Mouse (Mus musculus) stomach, embryonic 14.5 days (tissue): ENCODE measurements around the gene Ccdc137. TPM values are rescaled to one million over a fixed set of nuclear protein-coding genes. Genes with fewer than 3 reads are reported as not detected.
A peak's percentile ranks its signal among the peaks of the same experiment; 100 is the strongest.

Experiments
- ATAC-seq: fragments of 200-750 bp; cut with Nextera tagmentation; 2 replicates; pipeline ENCODE4 v1.8.0; 2017; ENCODE audit warnings: low read depth, moderate TSS enrichment; ENCODE audit not compliant: insufficient number of reproducible peaks, insufficient read depth, low FRiP score
- H3K27ac ChIP-seq: fragments of 300-500 bp; sonication (generic); 2 replicates; pipeline ENCODE4 v1.5.1; 2014; ENCODE audit warnings: mild to moderate bottlenecking, low read length, moderate library complexity, mixed read lengths
- H3K27me3 ChIP-seq: fragments of 300-500 bp; sonication (generic); 2 replicates; pipeline ENCODE4 v1.6.1; 2014; ENCODE audit warnings: low read length, control low read depth, mixed read lengths; ENCODE audit not compliant: control insufficient read depth, insufficient read depth
- H3K36me3 ChIP-seq: fragments of 300-500 bp; sonication (generic); 2 replicates; pipeline ENCODE4 v1.6.1; 2014; ENCODE audit warnings: mild to moderate bottlenecking, control low read depth, low read length, moderate library complexity, mixed read lengths; ENCODE audit not compliant: control insufficient read depth, insufficient read depth
- H3K4me1 ChIP-seq: fragments of 300-500 bp; sonication (generic); 2 replicates; pipeline ENCODE4 v1.6.1; 2014; ENCODE audit warnings: low read length, control low read depth, mixed read lengths; ENCODE audit not compliant: control insufficient read depth, insufficient read depth
- H3K4me2 ChIP-seq: fragments of 300-500 bp; sonication (generic); replicated peaks from 2 replicates; pipeline ENCODE4 v1.6.1; 2014; ENCODE audit warnings: low read depth, low read length, control low read depth
- H3K4me3 ChIP-seq: fragments of 300-500 bp; sonication (generic); 2 replicates; pipeline ENCODE4 v1.5.1; 2014; ENCODE audit warnings: low read depth, low read length, control low read depth
- H3K9ac ChIP-seq: fragments of 300-500 bp; sonication (generic); replicated peaks from 2 replicates; pipeline ENCODE4 v1.6.1; 2014; ENCODE audit warnings: low read depth, mild to moderate bottlenecking, control low read depth, low read length, moderate library complexity, mixed read lengths
- H3K9me3 ChIP-seq: fragments of 300-500 bp; sonication (generic); 2 replicates; pipeline ENCODE4 v1.6.1; 2016; ENCODE audit warnings: low read depth, low read length, control low read depth; ENCODE audit not compliant: control insufficient read depth
- WGBS: fragments of 180-500 bp; shearing (Covaris S2); extraction: QIAGEN DNeasy Blood & Tissue Kit; methylation state at CpG from one replicate; pipeline ENCODE4 v1.1.7; 2014; 5-methylcytosine and 5-hydroxymethylcytosine counted together
- polyA plus RNA-seq: library from polyadenylated mRNA; unstranded; fragments of >200 nt; fragmentation: Nextera tagmentation; extraction: Ambion mirVana; gene quantifications from 2 replicates; pipeline ENCODE4 v1.2.1, GENCODE M21; 2014

Gene Ccdc137
- polyA plus RNA-seq, 1 experiment from 2014 or later = 30.9 TPM

DNA sequence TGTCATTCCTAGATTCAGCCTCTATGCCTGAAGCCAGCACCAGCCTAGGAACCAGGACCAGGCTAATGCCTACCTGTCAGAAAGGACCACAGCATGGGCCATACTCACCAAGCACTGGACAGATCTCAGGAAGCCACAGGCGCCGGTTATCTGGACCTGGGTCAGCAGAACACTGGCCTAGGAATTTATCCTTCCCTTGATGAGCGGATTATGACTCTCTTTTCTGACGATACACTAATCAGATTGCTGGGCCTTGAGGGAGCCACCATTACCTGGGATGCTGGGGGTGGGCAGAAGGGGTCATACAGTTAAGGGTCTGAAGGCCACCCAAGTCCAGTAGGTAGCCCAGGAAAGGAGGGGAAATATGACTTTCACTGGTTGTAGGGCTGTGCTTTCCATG lies 4.6 kb upstream of the Ccdc137 start, which contains the start of gene Pde6g:
Gene Pde6g, minus strand, starts transcription at position 195 of the 400 bp plus-strand sequence.
- Histone ChIP-seq H3K27ac (no peak within 1 kb of the TSS), H3K27me3 (no peaks in the 10 kb centered on the region), H3K36me3 (no peaks in the 10 kb centered on the region), H3K4me3 (no peak within 1 kb of the TSS), H3K9ac (no peak within 1 kb of the TSS), H3K4me2 (no peak within 1 kb of the TSS), H3K4me1 (peaks cover 5% of the 10 kb centered on the region; the same call in 1 of the 2 replicates), H3K9me3 (no peaks in the 10 kb centered on the region)
- 86% methylated on average over 4 of the region's 4 CpGs for WGBS
- no peak for ATAC-seq

DNA sequence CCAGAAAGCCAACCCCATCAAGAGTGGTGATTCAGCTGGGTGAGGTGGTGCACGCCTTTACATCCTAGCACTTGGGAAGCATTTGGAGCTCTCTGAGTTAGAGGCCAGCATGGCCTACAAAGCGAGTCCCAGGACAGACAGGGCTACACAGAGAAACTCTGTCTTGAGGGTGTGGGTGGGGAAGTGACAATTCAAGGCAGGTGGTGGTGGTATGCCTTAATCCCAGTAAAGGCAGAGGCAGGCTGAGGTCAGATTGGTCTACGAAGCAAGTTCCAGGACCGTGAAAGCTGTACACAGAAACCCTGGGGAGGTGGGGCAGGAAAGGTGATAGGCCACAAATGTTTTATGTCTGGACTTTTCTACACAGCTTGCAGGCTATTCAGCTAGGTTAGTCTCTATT lies 3.0 kb upstream of the Ccdc137 start:
- H3K4me3 ChIP-seq = no peak overlapping the region
- 93% methylated on average over 4 of the region's 4 CpGs for WGBS
- ATAC-seq = no peak

DNA sequence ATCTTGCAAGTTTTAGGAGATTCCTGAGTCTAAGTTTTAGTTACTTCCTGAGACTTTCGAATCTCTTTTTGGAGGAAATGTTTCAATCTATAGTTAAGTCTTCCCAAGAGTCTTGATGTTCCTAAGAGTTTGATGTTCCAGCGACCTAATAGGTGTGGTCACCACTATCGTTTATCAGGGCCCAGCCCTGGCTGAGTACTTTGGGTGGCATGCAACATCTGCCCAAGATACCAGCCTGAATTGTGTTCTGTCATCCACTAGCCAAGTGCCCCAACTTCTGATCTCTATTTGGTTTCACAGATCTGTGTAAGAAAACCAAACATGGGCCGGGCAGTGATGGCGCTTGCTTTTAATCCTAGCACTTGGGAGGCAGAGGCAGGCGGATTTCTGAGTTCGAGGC lies 2.5 kb upstream of the Ccdc137 start:
- WGBS = 90% methylated on average over 7 of the region's 7 CpGs
- no peaks in the 10 kb centered on the region for H3K27me3 ChIP-seq
- peaks cover 16% of the 10 kb centered on the region for H3K4me1 ChIP-seq
- H3K4me3 ChIP-seq = no peak overlapping the region
- no peak overlapping the region for H3K27ac ChIP-seq
- no peak overlapping the region for H3K4me2 ChIP-seq
- H3K9me3 ChIP-seq = no peaks in the 10 kb centered on the region
- H3K36me3 ChIP-seq = peaks cover 3% of the 10 kb centered on the region; the same call in 1 of the 2 replicates
- ATAC-seq = no peak
- no peak overlapping the region for H3K9ac ChIP-seq

More for the DNA sequence above, 3.0 kb upstream of the Ccdc137 start:
- Histone ChIP-seq H3K27ac (no peak overlapping the region), H3K4me2 (no peak overlapping the region), H3K9ac (no peak overlapping the region), H3K27me3 (no peaks in the 10 kb centered on the region), H3K36me3 (peaks cover 1% of the 10 kb centered on the region; the same call in 1 of the 2 replicates), H3K9me3 (no peaks in the 10 kb centered on the region), H3K4me1 (peaks cover 16% of the 10 kb centered on the region)

DNA sequence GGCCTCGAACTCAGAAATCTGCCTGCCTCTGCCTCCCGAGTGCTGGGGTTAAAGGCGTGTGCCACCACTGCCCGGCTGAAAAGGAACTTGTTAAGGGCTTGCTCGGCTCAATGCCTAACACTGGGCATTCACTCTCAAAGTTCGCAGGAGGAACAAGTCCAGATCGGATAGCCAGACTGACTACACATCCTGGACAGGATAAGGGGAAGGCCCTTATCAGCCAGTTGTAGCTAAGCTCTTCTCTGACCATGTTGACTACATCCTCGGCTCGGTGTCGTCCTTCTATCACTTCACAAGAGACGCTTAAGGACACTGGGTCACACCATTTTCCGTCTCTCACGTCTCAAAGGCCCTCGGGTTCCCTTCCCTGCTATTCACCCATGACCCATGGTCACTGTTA lies 545 bp upstream of the Ccdc137 start:
- ATAC-seq = no peak
- 34% methylated on average over 14 of the region's 14 CpGs for WGBS
- peak overlapping the region; percentile 49; the same call in 1 of the 2 replicates for H3K27ac ChIP-seq
- peaks cover 16% of the 10 kb centered on the region for H3K4me1 ChIP-seq
- H3K4me2 ChIP-seq = peak overlapping the region; percentile 94
- no peaks in the 10 kb centered on the region for H3K9me3 ChIP-seq
- H3K36me3 ChIP-seq = peaks cover 16% of the 10 kb centered on the region
- H3K9ac ChIP-seq = peak overlapping the region; percentile 75
- peak overlapping the region; percentile 58 for H3K4me3 ChIP-seq
- H3K27me3 ChIP-seq = no peaks in the 10 kb centered on the region

DNA sequence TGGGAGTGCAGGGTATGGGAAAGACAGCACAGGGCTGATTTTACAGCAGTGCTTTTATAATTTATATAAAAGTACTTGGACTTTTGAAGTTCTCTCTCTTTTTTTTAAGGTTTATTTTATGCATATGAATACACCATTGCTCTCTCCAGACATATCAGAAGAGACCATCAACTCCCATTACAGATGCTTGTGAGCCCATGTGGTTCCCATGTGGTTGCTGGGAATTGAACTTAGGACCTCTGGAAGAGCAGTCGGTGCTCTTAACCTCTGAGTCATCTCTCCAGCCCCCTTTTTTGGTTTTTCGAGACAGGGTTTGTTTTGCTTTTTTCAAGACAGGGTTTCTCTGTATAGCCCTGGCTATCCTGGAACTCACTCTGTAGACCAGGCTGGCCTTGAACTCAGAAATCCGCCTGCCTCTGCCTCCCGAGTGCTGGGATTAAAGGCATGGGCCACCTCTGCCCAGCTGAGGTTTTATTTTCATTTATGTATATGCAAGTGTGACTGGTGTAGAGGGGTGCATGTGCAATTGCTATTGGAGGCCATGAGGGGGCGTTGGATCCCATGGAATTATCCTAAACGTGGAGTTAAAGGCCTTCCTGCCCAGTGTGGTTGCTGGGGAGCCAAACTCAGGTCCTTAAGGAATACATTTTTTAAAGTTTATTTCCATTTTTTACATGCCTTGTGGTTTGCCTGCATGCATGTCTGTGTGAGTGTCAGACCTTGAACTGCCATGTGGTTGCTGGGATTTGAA lies 1.1 kb downstream of the Ccdc137 start:
- WGBS = 64% methylated on average over 6 of the region's 6 CpGs
- no peak overlapping the region for H3K27ac ChIP-seq
- H3K9me3 ChIP-seq = no peaks in the 10 kb centered on the region
- H3K4me1 ChIP-seq = peaks cover 16% of the 10 kb centered on the region
- ATAC-seq = no peak
- H3K4me2 ChIP-seq = peak overlapping the region; percentile 94
- H3K9ac ChIP-seq = peak overlapping the region; percentile 75
- peak overlapping the region; percentile 58 for H3K4me3 ChIP-seq
- H3K36me3 ChIP-seq = peaks cover 23% of the 10 kb centered on the region
- H3K27me3 ChIP-seq = no peaks in the 10 kb centered on the region

DNA sequence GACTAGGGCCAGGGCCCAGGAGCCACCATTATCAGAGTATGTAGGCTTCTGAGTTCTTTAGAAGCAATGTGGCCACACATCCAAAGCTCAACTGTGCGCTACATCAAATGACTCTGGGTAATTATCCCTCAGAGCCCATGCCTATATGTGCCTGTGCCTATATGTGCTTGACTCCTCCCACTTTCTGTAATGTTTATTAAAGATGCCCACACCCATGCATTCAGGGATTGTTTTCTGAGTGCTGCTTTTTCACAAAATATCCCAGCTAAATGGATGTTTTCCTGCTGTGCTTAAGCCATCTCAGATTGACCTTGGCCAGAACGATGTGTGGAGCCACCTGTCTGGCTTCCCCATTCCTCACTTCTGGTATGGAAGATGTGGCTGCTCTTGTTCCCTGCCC lies 5.6 kb downstream of the Ccdc137 start:
- Histone ChIP-seq H3K4me3 (no peak overlapping the region), H3K9me3 (no peaks in the 10 kb centered on the region), H3K4me1 (peaks cover 23% of the 10 kb centered on the region), H3K4me2 (no peak overlapping the region), H3K36me3 (peaks cover 29% of the 10 kb centered on the region), H3K9ac (no peak overlapping the region), H3K27me3 (no peaks in the 10 kb centered on the region), H3K27ac (no peak overlapping the region)
- WGBS = 91% methylated on average over 2 of the region's 2 CpGs
- ATAC-seq = no peak

DNA sequence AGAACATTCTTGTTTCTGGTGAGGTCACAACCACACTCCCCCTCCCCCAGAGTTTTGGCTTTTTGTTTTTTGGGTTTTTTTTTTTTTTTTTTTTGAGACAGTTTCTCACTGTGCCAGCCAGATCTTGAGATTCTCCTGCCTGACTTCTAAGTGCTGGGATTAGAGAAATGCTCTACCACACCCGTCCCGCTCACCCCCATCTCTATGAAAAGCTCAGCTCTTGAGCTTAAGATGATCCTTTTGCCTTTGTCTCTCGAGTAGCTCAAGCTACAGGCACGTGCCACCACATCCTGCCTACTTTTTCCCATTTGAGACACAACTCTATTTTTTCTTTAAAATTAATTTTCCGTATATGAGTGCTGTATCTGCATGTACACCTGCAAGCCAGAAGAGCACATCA lies 6.5 kb downstream of the Ccdc137 start:
- Histone ChIP-seq H3K27ac (no peak overlapping the region), H3K27me3 (no peaks in the 10 kb centered on the region), H3K4me2 (no peak overlapping the region), H3K4me3 (no peak overlapping the region), H3K36me3 (peaks cover 32% of the 10 kb centered on the region), H3K9me3 (no peaks in the 10 kb centered on the region), H3K4me1 (peaks cover 17% of the 10 kb centered on the region; the same call in 1 of the 2 replicates), H3K9ac (no peak overlapping the region)
- 86% methylated on average over 5 of the region's 5 CpGs for WGBS
- no peak for ATAC-seq

DNA sequence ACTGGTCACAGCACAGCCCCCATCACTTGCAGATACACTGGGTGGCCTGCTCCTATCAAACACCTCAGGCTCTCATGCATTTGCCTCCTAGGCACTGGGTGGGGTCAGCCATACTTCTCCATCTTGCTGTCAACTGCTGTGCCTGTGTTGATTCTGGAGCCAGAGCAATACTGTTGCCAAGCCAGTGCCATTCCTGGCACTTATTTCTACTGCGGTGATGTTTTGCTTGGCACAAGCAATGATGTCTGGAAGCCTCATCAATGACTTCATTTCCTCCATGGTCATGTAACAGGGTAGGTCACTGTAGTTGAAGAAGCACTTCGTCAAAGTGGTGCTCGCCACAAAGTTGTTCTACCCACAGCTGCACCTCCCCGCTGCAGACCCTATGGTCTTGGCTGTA lies 7.6 kb downstream of the Ccdc137 start:
- Histone ChIP-seq H3K27ac (no peak overlapping the region), H3K4me3 (no peak overlapping the region), H3K4me1 (peaks cover 16% of the 10 kb centered on the region; the same call in 1 of the 2 replicates), H3K27me3 (no peaks in the 10 kb centered on the region), H3K4me2 (no peak overlapping the region), H3K36me3 (peaks cover 40% of the 10 kb centered on the region), H3K9me3 (no peaks in the 10 kb centered on the region), H3K9ac (no peak overlapping the region)
- ATAC-seq = no peak
- 92% methylated on average over 4 of the region's 4 CpGs for WGBS
